Mouse (Mus musculus): ENCODE results near the gene Lrrc52.

DNA sequence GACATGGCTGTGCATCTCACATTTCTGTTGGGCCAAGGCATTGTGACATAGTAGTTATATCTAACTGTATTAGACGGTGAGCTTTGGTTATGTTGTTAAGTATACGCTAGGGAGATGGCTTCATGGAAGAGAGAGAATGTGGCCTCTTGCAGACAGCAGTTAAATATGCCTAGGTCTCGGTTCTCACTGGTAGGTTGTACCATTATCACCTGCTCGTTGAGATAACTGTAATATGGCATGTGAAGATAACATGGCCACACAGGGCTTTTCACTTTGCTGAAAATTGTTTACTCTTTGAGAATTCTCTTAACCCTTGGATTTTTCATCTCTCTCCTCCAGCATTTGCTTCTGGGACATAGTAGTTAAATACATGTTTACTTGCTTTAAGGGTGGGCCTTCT lies 21.4 kb downstream of the Lrrc52 start:
- TF ChIP-seq CTCF (IDR thresholded peaks at IDR 0.05; ENCODE audit: borderline replicate concordance, extremely low read depth, insufficient read depth, insufficient read length) (no peak), POLR2A (IDR thresholded peaks at IDR 0.05; ENCODE audit: borderline replicate concordance, extremely low read depth, insufficient read depth, insufficient read length, poor library complexity, severe bottlenecking) (no peak)

Data from brain, embryonic 14.5 days (tissue).